Mouse (Mus musculus): ENCODE results near the gene Trpm1. TPM values are rescaled to one million over a fixed set of nuclear protein-coding genes. Genes with fewer than 3 reads are reported as not detected.

Gene Trpm1
- total and polyA plus RNA-seq, 2 experiments from 2014 or later, result 0.45 TPM; not detected in 1

DNA sequence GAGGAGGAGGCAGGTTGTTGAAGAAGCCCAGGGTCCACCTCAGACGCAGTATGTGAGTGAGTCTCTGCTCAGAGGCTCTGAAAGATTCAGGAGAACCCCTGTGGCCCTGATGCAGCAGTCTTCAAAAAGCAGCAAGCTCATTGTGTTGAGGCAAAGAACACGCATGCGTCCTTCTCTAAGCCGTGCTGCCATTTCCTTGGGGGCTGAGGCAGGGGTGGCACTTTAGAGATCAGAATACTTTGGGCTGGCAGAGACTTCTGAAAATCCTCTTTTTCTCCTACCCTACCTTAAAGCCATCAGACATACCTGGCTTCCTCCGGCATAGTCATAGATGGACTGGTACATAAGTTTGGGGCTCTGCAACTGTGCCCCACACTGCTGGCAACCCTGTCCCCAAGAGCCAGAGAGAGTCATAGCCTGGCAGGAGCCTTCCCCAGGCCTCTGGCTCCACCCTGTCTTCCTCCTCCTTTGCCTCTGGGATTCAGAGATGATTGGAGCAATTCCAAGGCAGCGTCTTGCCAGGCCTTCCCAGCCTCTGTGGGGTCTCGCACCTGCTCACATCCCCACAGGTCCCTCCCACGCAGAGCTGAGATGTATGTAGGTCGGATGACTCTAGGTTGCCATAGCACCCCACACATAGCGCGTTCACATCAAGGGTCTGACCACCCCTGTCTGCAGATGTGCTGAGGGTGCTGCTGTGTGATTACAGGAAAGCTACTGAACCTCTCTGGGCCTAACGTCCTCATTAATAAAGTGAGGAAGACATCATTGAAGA is 4.8 kb downstream of the Trpm1 start:
- ATAC-seq, result no peak
- 65% methylated on average over 12 of the region's 12 CpGs for WGBS
- Histone ChIP-seq H3K27ac (ENCODE audit: low read depth, low read length) (no peak overlapping the region), H3K36me3 (ENCODE audit: insufficient read depth) (no peaks in the 10 kb centered on the region), H3K27me3 (ENCODE audit: insufficient read depth, low read length) (no peaks in the 10 kb centered on the region), H3K9ac (no peak overlapping the region), H3K4me1 (ENCODE audit: insufficient read depth) (no peaks in the 10 kb centered on the region), H3K4me2 (ENCODE audit: low read depth) (no peak overlapping the region), H3K9me3 (ENCODE audit: low read length) (no peaks in the 10 kb centered on the region), H3K4me3 (ENCODE audit: low read depth, low read length) (no peak overlapping the region)
- TF ChIP-seq CTCF (IDR thresholded peaks at IDR 0.05; ENCODE audit: low read depth), result no peak
- DNase-seq, result no peak

DNA sequence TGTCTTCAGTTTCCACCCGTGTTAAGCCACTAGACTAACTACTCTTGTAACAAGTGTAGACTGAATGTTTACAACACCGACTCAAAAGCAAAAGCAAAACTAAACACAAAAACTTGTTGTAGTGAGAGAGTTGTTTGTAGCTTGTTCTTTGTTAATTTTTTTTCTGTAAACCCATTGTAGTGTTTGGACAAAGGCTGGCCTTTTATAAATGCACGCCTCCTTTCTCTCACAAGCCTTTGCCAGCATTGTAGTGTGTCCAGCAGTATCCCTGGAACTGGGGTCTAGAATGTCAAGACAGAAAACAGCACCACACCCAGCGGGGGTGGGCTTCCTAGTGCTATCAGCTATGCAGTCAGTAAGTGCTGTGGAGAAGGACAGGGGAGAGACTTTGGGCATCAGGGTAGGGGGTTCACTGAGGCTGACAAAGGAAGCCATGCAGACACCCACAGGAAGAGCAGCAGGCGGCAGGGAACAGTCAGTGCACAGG is 5.5 kb downstream of the Trpm1 start:
- WGBS, result 51% methylated on average over 5 of the region's 5 CpGs
- ATAC-seq, result no peak
- no peak for TF ChIP-seq CTCF (IDR thresholded peaks at IDR 0.05; ENCODE audit: low read depth)

DNA sequence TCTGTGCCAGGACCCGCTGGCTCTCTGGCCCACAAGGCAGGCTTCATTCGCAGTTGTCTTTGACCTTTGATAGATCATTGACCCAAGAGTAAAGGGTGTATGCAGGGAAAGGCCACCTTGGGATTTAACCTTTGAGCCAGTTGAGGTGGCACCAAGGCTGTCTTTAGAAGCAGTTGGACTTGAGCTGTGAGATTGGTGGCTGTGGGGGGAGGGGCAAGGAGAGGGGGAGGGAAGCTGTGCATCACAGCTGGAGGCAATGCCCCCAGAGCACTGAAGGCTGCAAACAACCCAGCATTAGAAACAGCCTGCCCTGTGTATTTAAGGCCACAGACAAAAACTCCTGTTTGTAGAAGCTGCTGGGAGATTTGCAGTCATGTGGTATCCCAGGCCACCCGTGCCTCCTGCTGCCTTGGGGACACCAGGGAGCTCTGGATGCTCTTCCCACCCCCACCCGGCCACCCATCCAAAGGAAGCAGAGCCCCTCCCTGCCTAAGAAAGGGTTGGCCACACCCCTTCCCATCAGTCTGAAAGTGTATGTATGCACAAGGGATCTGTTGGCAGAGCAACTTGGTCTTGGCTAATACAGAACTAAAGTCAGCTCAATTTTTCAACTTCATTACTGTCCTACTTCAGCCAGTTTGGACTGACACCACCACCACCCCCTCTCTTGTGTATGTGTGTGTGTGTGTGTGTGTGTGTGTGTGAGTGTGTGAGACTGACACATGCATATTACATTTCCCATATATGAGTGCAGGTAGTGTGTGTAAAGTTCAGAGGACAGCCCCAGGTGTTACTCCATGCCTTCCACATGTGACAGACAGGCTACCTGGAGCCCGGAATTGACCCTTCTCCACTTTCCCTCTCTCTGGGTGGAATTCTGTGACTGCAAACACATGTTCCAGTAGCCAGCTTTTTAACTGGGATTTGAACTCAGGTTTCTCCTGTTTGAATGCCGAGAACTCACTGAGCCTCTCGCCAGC is 6.3 kb downstream of the Trpm1 start:
- H3K36me3 ChIP-seq (ENCODE audit: insufficient read depth), result no peaks in the 10 kb centered on the region
- H3K27ac ChIP-seq (ENCODE audit: low read depth, low read length), result no peak overlapping the region
- H3K4me1 ChIP-seq (ENCODE audit: insufficient read depth), result no peaks in the 10 kb centered on the region
- H3K27me3 ChIP-seq (ENCODE audit: insufficient read depth, low read length), result no peaks in the 10 kb centered on the region
- no peak for ATAC-seq
- no peak for TF ChIP-seq CTCF (IDR thresholded peaks at IDR 0.05; ENCODE audit: low read depth)
- H3K9me3 ChIP-seq (ENCODE audit: low read length), result no peaks in the 10 kb centered on the region
- H3K4me3 ChIP-seq (ENCODE audit: low read depth, low read length), result no peak overlapping the region
- no peak overlapping the region for H3K4me2 ChIP-seq (ENCODE audit: low read depth)
- H3K9ac ChIP-seq, result no peak overlapping the region
- WGBS, result 58% methylated on average over 7 of the region's 7 CpGs
- DNase-seq, result no peak

More for the DNA sequence above, 5.5 kb downstream of the Trpm1 start:
- H3K27me3 ChIP-seq (ENCODE audit: insufficient read depth, low read length), result no peaks in the 10 kb centered on the region
- no peaks in the 10 kb centered on the region for H3K36me3 ChIP-seq (ENCODE audit: insufficient read depth)
- no peaks in the 10 kb centered on the region for H3K9me3 ChIP-seq (ENCODE audit: low read length)
- H3K4me2 ChIP-seq (ENCODE audit: low read depth), result no peak overlapping the region
- H3K9ac ChIP-seq, result no peak overlapping the region
- H3K4me1 ChIP-seq (ENCODE audit: insufficient read depth), result no peaks in the 10 kb centered on the region
- H3K27ac ChIP-seq (ENCODE audit: low read depth, low read length), result no peak overlapping the region
- no peak for DNase-seq
- H3K4me3 ChIP-seq (ENCODE audit: low read depth, low read length), result no peak overlapping the region

DNA sequence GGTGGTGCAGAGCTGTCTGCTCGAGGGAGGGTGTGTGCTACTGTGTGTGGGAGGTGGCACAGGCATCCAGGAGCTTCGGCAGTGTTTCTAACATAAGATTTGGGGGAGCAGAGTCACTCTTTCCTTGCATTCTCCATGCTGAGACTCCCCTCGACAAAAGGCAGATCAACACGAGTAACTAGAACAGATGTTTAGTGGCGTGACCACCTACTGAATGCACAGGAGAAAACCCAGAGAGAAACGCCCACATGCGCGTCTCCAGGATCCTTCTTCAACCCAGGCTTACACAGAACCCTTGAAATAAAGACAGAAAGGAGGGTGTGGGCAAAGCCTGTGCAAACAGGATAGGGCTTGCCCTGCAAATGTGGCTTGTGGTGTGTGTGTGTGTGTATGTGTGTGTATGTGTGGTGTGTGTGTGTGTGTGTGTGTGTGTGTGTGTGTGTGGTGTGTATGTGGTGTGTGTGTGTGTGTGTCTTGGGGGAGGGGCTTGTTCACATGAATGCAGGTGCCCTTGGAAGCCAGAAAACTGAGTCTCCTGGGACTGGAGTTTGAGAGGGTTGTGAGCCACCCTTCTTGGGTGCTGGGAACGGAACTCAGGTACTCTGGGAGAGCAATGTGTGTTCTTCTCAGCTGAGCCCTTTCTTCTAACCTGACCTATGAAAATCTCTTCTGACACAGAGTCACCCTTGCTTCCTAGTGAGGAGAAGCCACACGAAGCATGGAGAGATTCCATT is 7.3 kb downstream of the Trpm1 start:
- DNase-seq (no peak), ATAC-seq (no peak)
- H3K27ac ChIP-seq (ENCODE audit: low read depth, low read length), result no peak overlapping the region
- no peaks in the 10 kb centered on the region for H3K36me3 ChIP-seq (ENCODE audit: insufficient read depth)
- no peaks in the 10 kb centered on the region for H3K9me3 ChIP-seq (ENCODE audit: low read length)
- H3K4me2 ChIP-seq (ENCODE audit: low read depth), result no peak overlapping the region
- TF ChIP-seq CTCF (IDR thresholded peaks at IDR 0.05; ENCODE audit: low read depth), result no peak
- no peak overlapping the region for H3K4me3 ChIP-seq (ENCODE audit: low read depth, low read length)
- 73% methylated on average over 10 of the region's 10 CpGs for WGBS
- no peak overlapping the region for H3K9ac ChIP-seq
- H3K27me3 ChIP-seq (ENCODE audit: insufficient read depth, low read length), result no peaks in the 10 kb centered on the region
- no peaks in the 10 kb centered on the region for H3K4me1 ChIP-seq (ENCODE audit: insufficient read depth)

DNA sequence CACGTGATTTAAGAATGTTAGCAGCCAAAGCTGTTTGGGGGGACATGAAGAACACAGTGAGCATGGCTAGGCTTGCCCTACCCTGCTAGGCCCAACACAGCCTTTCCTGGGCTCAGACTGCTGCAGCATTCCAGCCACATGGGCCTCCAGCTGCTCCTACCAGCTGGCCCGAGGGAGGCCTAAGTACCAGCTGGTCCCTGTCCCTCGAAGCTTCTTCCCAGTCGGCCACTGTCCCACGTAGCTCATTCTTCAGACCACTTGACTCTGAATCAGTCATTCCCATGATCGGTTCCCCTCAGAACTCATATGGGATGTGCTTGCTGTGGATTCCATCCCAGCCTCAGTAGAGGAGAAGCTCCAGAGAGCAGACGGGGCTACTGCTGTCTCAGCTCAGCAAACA is 8.4 kb downstream of the Trpm1 start:
- ATAC-seq, result no peak
- Histone ChIP-seq H3K9ac (no peak overlapping the region), H3K4me3 (ENCODE audit: low read depth, low read length) (no peak overlapping the region), H3K27me3 (ENCODE audit: insufficient read depth, low read length) (no peaks in the 10 kb centered on the region), H3K4me1 (ENCODE audit: insufficient read depth) (no peaks in the 10 kb centered on the region), H3K9me3 (ENCODE audit: low read length) (no peaks in the 10 kb centered on the region), H3K27ac (ENCODE audit: low read depth, low read length) (no peak overlapping the region), H3K4me2 (ENCODE audit: low read depth) (no peak overlapping the region), H3K36me3 (ENCODE audit: insufficient read depth) (no peaks in the 10 kb centered on the region)
- 68% methylated on average over 7 of the region's 7 CpGs for WGBS
- TF ChIP-seq CTCF (IDR thresholded peaks at IDR 0.05; ENCODE audit: low read depth), result no peak
- DNase-seq, result no peak

DNA sequence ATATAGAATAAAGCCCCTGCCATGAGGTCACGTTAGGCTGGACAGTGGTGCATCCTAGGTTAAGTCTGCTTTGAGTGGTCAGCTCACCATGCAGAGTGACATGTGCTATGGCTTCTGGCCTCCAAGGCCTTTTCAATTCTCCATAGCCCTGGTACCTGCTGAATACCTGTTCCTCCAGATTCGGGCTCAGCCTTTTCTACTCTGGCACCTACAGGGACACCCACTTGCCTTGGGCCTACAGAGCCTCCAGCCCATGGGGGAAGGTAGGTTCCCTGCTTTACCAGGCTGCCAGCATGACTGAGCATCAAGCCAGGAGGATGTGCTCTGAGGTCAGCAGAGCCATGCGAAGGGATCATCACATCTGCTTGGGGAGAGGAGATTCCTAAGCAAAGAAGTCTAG is 9.5 kb downstream of the Trpm1 start:
- H3K27me3 ChIP-seq (ENCODE audit: insufficient read depth, low read length), result no peaks in the 10 kb centered on the region
- DNase-seq (no peak), ATAC-seq (no peak)
- no peaks in the 10 kb centered on the region for H3K9me3 ChIP-seq (ENCODE audit: low read length)
- no peaks in the 10 kb centered on the region for H3K4me1 ChIP-seq (ENCODE audit: insufficient read depth)
- H3K27ac ChIP-seq (ENCODE audit: low read depth, low read length), result no peak overlapping the region
- no peak overlapping the region for H3K4me3 ChIP-seq (ENCODE audit: low read depth, low read length)
- no peak overlapping the region for H3K4me2 ChIP-seq (ENCODE audit: low read depth)
- no peak for TF ChIP-seq CTCF (IDR thresholded peaks at IDR 0.05; ENCODE audit: low read depth)
- no peak overlapping the region for H3K9ac ChIP-seq
- H3K36me3 ChIP-seq (ENCODE audit: insufficient read depth), result no peaks in the 10 kb centered on the region
- WGBS, result 89% methylated on average over 3 of the region's 3 CpGs

Data from forebrain, postnatal 0 days (tissue).